Mouse (Mus musculus) midbrain, embryonic 13.5 days (tissue): ENCODE measurements around the gene Sh2d7. TPM values are rescaled to one million over a fixed set of nuclear protein-coding genes. Genes with fewer than 3 reads are reported as not detected.

Experiments used
- ATAC-seq: fragments of 200-750 bp; cut with Nextera tagmentation; 2 replicates; pipeline ENCODE4 v1.8.0; 2017; ENCODE audit warnings: mild to moderate bottlenecking, moderate TSS enrichment, moderate library complexity
- H3K27ac ChIP-seq: fragments of 300-500 bp; sonication (generic); 2 replicates; pipeline ENCODE4 v1.5.1; 2015; ENCODE audit warnings: inconsistent platforms, mild to moderate bottlenecking, moderate library complexity
- H3K27me3 ChIP-seq: fragments of 300-500 bp; sonication (generic); 2 replicates; pipeline ENCODE4 v1.6.1; 2015; ENCODE audit warnings: mild to moderate bottlenecking, inconsistent platforms
- H3K36me3 ChIP-seq: fragments of 300-500 bp; sonication (generic); 2 replicates; pipeline ENCODE4 v1.6.1; 2015; ENCODE audit warnings: mild to moderate bottlenecking, inconsistent platforms
- H3K4me1 ChIP-seq: fragments of 300-500 bp; sonication (generic); replicated peaks from 2 replicates; pipeline ENCODE4 v1.6.1; 2015; ENCODE audit warnings: inconsistent platforms
- H3K4me2 ChIP-seq: fragments of 300-500 bp; sonication (generic); replicated peaks from 2 replicates; pipeline ENCODE4 v1.6.1; 2015; ENCODE audit warnings: moderate library complexity, mild to moderate bottlenecking, inconsistent platforms
- H3K4me3 ChIP-seq: fragments of 300-500 bp; sonication (generic); replicated peaks from 2 replicates; pipeline ENCODE4 v1.5.1; 2015; ENCODE audit warnings: mild to moderate bottlenecking, inconsistent platforms
- H3K9ac ChIP-seq: fragments of 300-500 bp; sonication (generic); replicated peaks from 2 replicates; pipeline ENCODE4 v1.6.1; 2015; ENCODE audit warnings: mild to moderate bottlenecking, inconsistent platforms
- H3K9me3 ChIP-seq: fragments of 300-500 bp; sonication (generic); 2 replicates; pipeline ENCODE4 v1.6.1; 2016; ENCODE audit warnings: mild to moderate bottlenecking, inconsistent platforms
- WGBS: fragments of 180-500 bp; shearing (Covaris S2); methylation state at CpG from one replicate; pipeline ENCODE4 v1.1.7; 2015; 5-methylcytosine and 5-hydroxymethylcytosine counted together
- polyA plus RNA-seq: library from polyadenylated mRNA; unstranded; fragments of >200 nt; fragmentation: Nextera tagmentation; extraction: Ambion mirVana; gene quantifications from 2 replicates; pipeline ENCODE4 v1.2.1, GENCODE M21; 2015

Sh2d7 gene
- polyA plus RNA-seq, 1 experiment from 2014 or later = not detected

DNA sequence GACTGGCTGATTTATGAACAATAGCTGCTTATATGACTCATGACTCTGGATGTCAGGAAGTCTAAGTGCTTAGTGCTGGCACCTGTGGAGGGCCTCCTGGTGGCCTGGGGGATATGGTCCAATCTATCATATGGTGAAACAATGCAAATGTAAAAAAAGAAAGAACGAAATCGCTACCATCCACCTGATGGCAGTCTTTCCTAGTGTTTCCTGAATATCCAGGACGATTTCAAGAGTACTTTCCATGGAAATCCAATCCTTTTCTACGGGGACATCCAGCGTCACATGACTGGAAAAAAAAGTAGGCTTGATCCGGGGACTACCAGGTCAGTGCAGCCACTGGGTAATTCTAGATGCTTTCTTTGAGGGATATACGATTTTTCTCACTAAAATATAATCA, 11.1 kb upstream of the Sh2d7 start:
- no peak for ATAC-seq
- no peaks in the 10 kb centered on the region for H3K9me3 ChIP-seq
- no peak overlapping the region for H3K4me2 ChIP-seq
- no peak overlapping the region for H3K27ac ChIP-seq
- H3K36me3 ChIP-seq = no peaks in the 10 kb centered on the region
- H3K4me3 ChIP-seq = no peak overlapping the region
- no peaks in the 10 kb centered on the region for H3K27me3 ChIP-seq
- H3K9ac ChIP-seq = no peak overlapping the region
- 81% methylated on average over 7 of the region's 7 CpGs for WGBS
- H3K4me1 ChIP-seq = peaks cover 5% of the 10 kb centered on the region

DNA sequence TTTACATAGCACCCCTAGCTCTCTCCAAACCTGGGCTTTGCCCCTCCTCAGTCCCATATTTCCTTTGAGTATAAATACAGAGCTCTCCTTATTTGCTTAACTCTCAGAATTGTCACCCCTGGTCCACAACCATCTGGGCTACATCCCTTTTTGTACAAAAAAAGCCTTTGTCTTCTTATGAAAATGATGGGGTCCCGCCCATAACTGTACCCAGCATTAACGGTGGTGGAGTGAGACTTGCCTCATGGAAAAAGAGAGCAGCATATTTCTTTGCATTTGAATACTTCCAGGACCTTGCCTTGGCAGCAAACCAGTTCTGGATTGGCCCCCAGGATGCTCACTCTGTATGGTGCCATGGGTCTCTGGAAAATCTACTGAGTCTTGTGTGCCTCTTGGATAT, 8.8 kb upstream of the Sh2d7 start:
- H3K27me3 ChIP-seq = no peaks in the 10 kb centered on the region
- ATAC-seq = no peak
- H3K27ac ChIP-seq = no peak overlapping the region
- no peaks in the 10 kb centered on the region for H3K9me3 ChIP-seq
- no peaks in the 10 kb centered on the region for H3K36me3 ChIP-seq
- H3K4me2 ChIP-seq = no peak overlapping the region
- H3K4me1 ChIP-seq = peaks cover 16% of the 10 kb centered on the region
- WGBS = 70% methylated on average over 2 of the region's 2 CpGs
- H3K4me3 ChIP-seq = no peak overlapping the region
- no peak overlapping the region for H3K9ac ChIP-seq

DNA sequence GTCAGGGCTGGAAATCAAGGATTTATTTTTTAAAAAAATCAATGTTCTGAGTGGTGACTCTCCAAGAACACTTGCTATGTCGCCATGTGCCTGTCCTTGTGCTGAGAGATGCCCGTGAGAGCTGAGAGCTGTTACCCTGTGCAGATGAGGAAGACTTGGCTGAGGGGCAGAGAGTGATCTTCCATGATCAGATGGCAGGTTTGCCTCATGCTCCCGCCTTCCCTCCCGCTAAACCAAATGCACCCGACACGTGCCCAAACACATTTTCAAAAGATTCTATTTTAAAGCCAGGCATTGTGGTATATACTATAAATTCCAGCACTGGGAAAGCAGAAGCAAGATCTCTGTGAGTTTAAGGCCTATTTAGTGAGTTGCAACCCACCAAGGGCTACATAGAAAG, 7.9 kb upstream of the Sh2d7 start:
- WGBS = 89% methylated on average over 6 of the region's 6 CpGs
- H3K4me1 ChIP-seq = peaks cover 16% of the 10 kb centered on the region
- H3K4me3 ChIP-seq = no peak overlapping the region
- H3K27me3 ChIP-seq = no peaks in the 10 kb centered on the region
- no peaks in the 10 kb centered on the region for H3K9me3 ChIP-seq
- no peak overlapping the region for H3K27ac ChIP-seq
- H3K4me2 ChIP-seq = no peak overlapping the region
- no peak for ATAC-seq
- no peaks in the 10 kb centered on the region for H3K36me3 ChIP-seq
- no peak overlapping the region for H3K9ac ChIP-seq

DNA sequence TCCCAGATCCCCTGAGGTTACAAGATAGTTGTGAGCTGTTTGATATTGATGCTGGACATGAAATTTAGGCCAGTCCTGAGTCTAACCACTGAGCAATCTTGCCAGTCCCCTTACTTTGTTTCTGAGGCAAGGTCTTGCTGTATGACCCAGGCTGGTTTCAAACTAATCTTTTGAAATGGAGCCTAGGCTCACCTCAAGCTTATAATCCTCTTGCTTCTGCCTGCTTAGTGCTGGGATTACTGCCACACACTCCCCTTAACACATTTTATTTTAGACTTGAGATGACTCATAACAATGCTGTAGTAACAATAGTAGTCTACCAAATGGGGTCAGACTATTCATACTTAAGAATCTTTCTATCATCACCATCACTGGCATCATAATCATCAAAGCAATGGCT, 7.4 kb upstream of the Sh2d7 start:
- no peaks in the 10 kb centered on the region for H3K27me3 ChIP-seq
- no peaks in the 10 kb centered on the region for H3K36me3 ChIP-seq
- H3K9me3 ChIP-seq = no peaks in the 10 kb centered on the region
- H3K4me2 ChIP-seq = no peak overlapping the region
- ATAC-seq = no peak
- H3K4me3 ChIP-seq = no peak overlapping the region
- no peak overlapping the region for H3K9ac ChIP-seq
- no peak overlapping the region for H3K27ac ChIP-seq
- H3K4me1 ChIP-seq = peaks cover 16% of the 10 kb centered on the region

DNA sequence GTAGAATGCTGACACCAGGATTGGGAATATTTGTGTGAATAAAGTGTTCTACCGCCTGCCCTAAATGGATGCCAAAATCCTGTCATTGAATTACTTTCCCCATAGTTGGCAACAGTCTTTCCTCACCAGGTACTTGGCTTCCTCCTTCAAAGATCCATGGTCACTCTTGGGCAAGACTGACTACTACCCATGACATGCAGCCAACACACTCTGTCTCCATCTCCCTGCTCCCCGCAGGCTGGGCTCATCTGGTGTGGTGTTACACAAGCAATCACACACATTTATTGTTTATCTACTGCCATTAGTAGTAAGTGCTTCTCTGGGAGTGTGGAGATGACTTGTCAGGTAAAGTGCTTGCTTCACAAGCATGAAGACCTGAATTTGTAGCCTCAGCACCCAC, 5.9 kb upstream of the Sh2d7 start:
- no peak for ATAC-seq
- Histone ChIP-seq H3K27ac (no peak overlapping the region), H3K4me1 (peaks cover 16% of the 10 kb centered on the region), H3K9ac (no peak overlapping the region), H3K4me3 (no peak overlapping the region), H3K27me3 (no peaks in the 10 kb centered on the region), H3K36me3 (no peaks in the 10 kb centered on the region), H3K9me3 (no peaks in the 10 kb centered on the region), H3K4me2 (no peak overlapping the region)
- 91% methylated on average over 2 of the region's 2 CpGs for WGBS

DNA sequence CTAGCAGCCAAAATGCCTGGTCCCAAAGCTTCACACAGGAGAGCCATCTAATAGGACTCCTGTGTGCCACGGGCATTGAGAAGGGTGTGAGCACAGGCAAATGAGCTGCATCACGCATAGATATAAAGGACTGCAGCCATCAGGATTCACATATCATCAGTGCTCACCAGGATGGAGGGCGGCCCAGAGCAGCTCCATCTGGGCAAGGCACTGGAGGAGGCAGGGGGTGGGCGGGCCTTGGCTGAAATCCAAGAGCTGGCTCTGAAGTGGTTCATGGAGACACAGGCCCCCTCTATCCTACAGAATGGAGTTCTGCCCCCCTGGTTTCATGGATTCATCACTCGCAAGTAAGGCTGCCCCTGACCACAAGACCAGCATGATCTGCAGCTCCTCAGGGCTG, 4.8 kb upstream of the Sh2d7 start:
- Histone ChIP-seq H3K9me3 (no peaks in the 10 kb centered on the region), H3K4me1 (peaks cover 16% of the 10 kb centered on the region), H3K9ac (no peak overlapping the region; the same call in 1 of the 2 replicates), H3K36me3 (no peaks in the 10 kb centered on the region), H3K27ac (peak overlapping the region; percentile 72), H3K27me3 (no peaks in the 10 kb centered on the region), H3K4me3 (no peak overlapping the region), H3K4me2 (no peak overlapping the region)
- ATAC-seq = peak; percentile 82
- 54% methylated on average over 5 of the region's 5 CpGs for WGBS

DNA sequence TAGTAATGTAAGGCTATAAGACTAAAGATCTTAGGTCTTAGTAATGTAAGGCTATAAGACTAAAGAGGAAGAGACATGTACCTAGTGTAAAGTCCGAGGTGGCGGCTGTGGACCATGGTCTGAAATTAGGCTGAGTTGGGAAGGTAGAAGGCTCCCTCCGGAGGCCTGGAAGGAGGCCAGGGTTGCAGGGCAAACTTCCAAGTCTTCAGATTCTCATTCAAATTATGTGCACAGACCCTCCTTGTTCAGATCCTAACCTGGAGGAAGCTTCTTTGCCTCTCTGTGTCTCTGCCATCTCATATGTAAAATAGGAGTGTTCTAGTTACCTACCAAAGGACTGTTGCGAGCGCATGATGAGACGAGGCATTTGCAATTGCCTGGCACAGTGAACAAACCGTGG, 2.5 kb upstream of the Sh2d7 start:
- H3K9ac ChIP-seq = no peak overlapping the region
- 71% methylated on average over 7 of the region's 7 CpGs for WGBS
- H3K27me3 ChIP-seq = no peaks in the 10 kb centered on the region
- no peak overlapping the region for H3K27ac ChIP-seq
- H3K4me2 ChIP-seq = no peak overlapping the region
- no peaks in the 10 kb centered on the region for H3K36me3 ChIP-seq
- peaks cover 16% of the 10 kb centered on the region for H3K4me1 ChIP-seq
- no peak for ATAC-seq
- no peak overlapping the region for H3K4me3 ChIP-seq
- no peaks in the 10 kb centered on the region for H3K9me3 ChIP-seq

DNA sequence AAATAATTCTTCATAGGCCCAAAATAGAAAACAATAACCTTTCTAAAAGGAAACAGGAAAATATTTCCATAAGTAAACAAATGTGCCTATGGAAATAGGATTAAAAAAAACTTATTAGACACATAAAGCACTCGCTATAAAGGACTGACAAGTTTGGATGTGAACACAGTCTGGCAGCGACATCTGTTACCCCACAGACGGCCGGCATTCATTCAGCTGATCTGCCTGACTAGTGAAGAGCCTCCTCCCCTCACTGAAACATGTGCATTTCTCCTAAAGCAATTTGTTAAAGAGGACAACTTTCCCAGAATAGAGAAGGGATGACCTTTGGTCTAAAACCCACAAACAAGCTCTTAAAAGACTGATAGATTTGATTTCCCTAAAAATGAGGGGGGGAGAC, 1.8 kb upstream of the Sh2d7 start:
- Histone ChIP-seq H3K4me2 (no peak overlapping the region), H3K36me3 (no peaks in the 10 kb centered on the region), H3K4me3 (no peak overlapping the region), H3K4me1 (peaks cover 16% of the 10 kb centered on the region), H3K9ac (no peak overlapping the region), H3K9me3 (no peaks in the 10 kb centered on the region), H3K27ac (no peak overlapping the region), H3K27me3 (no peaks in the 10 kb centered on the region)
- no peak for ATAC-seq
- 35% methylated on average over 4 of the region's 4 CpGs for WGBS

DNA sequence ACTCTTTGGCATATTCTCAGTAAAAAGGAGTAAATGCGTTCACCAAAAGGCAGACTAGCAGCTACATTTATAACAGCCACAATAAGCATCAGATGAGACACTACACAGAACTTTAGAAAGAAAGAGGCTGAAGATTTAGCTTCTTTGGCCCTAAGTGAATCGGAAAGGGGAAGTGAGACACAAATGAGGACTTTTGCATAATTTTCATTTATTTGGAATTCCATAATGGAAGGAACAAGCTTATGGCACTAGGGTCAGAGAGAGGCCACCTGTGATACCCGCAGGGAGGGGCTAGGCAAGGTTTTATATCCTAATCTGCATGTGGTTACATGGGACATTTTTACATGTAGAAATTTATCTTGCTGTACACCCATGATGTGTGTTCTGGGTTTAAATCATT, 1.3 kb upstream of the Sh2d7 start:
- ATAC-seq = no peak
- no peak overlapping the region for H3K4me3 ChIP-seq
- 82% methylated on average over 3 of the region's 3 CpGs for WGBS
- H3K4me2 ChIP-seq = no peak overlapping the region
- H3K27me3 ChIP-seq = no peaks in the 10 kb centered on the region
- no peaks in the 10 kb centered on the region for H3K36me3 ChIP-seq
- peaks cover 13% of the 10 kb centered on the region for H3K4me1 ChIP-seq
- H3K27ac ChIP-seq = no peak overlapping the region
- H3K9me3 ChIP-seq = no peaks in the 10 kb centered on the region
- no peak overlapping the region for H3K9ac ChIP-seq

DNA sequence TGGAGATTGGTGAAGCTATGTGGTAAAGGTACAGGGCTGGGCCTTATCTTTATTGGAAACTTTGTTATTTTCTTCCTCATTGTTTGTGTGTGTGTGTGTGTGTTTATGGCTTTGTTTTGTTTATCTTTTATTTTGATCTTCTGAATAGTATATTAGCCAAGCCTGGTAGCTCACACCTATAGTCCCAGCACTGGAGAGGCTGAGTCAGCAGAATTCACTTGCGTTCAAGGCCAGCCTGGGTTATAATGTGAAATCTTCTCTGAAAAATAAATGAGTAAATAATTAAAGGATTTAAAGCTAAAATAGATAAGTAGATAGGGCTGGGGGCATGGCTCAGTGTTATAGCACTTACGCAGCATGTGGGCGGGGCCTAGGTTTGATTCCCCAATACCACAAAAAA, 540 bp upstream of the Sh2d7 start:
- no peaks in the 10 kb centered on the region for H3K9me3 ChIP-seq
- 96% methylated on average over 3 of the region's 3 CpGs for WGBS
- no peaks in the 10 kb centered on the region for H3K27me3 ChIP-seq
- no peak overlapping the region for H3K9ac ChIP-seq
- peaks cover 8% of the 10 kb centered on the region for H3K4me1 ChIP-seq
- no peak overlapping the region for H3K4me2 ChIP-seq
- no peaks in the 10 kb centered on the region for H3K36me3 ChIP-seq
- H3K27ac ChIP-seq = no peak overlapping the region
- ATAC-seq = no peak
- H3K4me3 ChIP-seq = no peak overlapping the region

DNA sequence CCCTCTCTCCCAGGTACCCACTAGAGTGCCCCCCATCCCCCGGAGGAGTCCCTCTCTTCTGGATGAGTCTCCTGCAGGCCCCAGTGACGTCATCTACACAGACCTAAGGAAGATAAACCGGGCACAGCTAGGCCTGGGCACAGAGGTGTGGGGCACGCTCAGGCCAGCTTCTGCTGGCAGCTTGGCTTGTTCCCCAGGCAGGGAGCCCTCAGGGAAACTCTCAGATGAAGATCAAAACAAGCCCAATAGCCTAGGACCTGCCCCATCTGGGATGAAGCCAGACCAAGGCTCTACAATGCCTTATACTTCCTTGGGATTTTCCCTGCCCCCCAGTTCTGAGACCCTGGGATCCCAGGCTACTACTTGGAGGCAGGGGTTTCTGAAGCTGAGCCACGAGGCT, 2.0 kb downstream of the Sh2d7 start:
- H3K4me3 ChIP-seq = no peak overlapping the region
- H3K9me3 ChIP-seq = no peaks in the 10 kb centered on the region
- H3K4me1 ChIP-seq = no peaks in the 10 kb centered on the region
- no peaks in the 10 kb centered on the region for H3K36me3 ChIP-seq
- no peak for ATAC-seq
- WGBS = 84% methylated on average over 5 of the region's 5 CpGs
- H3K4me2 ChIP-seq = no peak overlapping the region
- H3K27me3 ChIP-seq = no peaks in the 10 kb centered on the region
- no peak overlapping the region for H3K27ac ChIP-seq
- H3K9ac ChIP-seq = no peak overlapping the region

DNA sequence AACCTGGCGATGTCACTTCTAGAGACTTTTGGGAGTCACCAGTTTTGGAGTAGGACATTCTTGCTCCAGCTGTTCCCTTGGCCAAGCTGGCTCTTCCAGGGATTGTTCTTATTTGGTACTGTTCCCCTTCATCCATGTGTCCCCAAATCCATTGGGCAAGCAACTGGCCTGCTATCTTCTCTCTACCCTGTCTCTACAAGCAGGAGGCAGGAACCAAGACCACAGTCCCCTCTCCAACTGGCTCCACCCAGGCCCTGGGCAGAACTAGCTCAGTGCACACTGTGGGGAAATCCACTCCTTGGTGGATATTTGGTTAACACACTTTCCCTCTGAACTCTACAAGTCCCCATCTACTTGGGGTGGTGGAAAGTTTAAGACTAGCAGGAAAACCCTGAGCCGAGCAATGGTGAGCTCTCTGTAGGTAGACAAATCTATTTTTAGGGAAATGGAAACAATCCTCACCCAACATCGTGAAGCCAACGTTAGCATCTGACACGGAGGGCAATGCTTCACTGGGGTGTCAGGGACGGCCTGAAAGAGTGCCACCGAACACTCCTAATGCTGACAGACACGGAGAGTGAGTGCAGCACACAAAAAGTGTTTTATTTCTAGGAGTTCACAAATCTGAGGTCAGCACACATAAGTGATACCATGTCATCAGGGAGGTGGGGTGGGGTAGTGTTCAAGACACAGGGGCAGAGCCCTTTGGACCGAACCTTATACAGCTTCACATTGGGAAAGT, 5.6 kb downstream of the Sh2d7 start:
- no peak for ATAC-seq
- WGBS = 88% methylated on average over 9 of the region's 9 CpGs
- no peaks in the 10 kb centered on the region for H3K27me3 ChIP-seq
- no peak overlapping the region for H3K4me3 ChIP-seq
- no peaks in the 10 kb centered on the region for H3K9me3 ChIP-seq
- no peaks in the 10 kb centered on the region for H3K4me1 ChIP-seq
- H3K4me2 ChIP-seq = no peak overlapping the region
- H3K9ac ChIP-seq = no peak overlapping the region
- H3K27ac ChIP-seq = no peak overlapping the region
- H3K36me3 ChIP-seq = no peaks in the 10 kb centered on the region

DNA sequence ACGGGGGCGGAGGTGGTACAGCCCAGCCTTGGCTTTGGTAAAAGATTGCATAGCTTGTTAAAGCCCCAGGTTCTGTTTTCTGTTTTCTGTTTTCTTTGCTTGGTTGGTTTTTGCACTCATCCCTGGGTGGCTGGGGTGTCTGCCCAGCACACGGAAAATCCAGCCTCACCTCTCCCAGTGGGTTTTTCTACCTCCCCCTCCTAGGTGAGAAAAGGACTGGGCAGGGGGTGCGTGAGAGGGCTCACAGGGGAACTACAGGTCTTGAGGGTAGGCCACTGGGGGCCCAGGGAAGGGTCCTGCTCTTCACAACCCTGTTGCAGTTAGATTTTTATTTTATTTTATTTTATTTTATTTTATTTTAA, 6.2 kb downstream of the Sh2d7 start:
- no peak overlapping the region for H3K27ac ChIP-seq
- no peaks in the 10 kb centered on the region for H3K27me3 ChIP-seq
- no peak overlapping the region for H3K4me2 ChIP-seq
- H3K4me1 ChIP-seq = no peaks in the 10 kb centered on the region
- no peaks in the 10 kb centered on the region for H3K9me3 ChIP-seq
- no peak overlapping the region for H3K4me3 ChIP-seq
- WGBS = 92% methylated on average over 4 of the region's 4 CpGs
- no peaks in the 10 kb centered on the region for H3K36me3 ChIP-seq
- H3K9ac ChIP-seq = no peak overlapping the region
- no peak for ATAC-seq
